Mouse (Mus musculus) urinary bladder, adult 2 months (tissue): ENCODE results near the gene Neurl4. TPM values are rescaled to one million over a fixed set of nuclear protein-coding genes. Genes with fewer than 3 reads are reported as not detected.
A peak's percentile ranks its signal among the peaks of the same experiment; 100 is the strongest.

Source experiments
- DNase-seq: peaks from one replicate; pipeline ENCODE4 v3.0.0; 2022; ENCODE audit warnings: low spot score
- polyA plus RNA-seq: library from polyadenylated mRNA; depleted of rRNA; stranded (reverse); fragments of >200 nt; gene quantifications from 2 replicates; pipeline ENCODE4 v1.2.3, GENCODE M21; 2012

The Neurl4 gene
- polyA plus RNA-seq, 1 experiment = 47.8 TPM

DNA sequence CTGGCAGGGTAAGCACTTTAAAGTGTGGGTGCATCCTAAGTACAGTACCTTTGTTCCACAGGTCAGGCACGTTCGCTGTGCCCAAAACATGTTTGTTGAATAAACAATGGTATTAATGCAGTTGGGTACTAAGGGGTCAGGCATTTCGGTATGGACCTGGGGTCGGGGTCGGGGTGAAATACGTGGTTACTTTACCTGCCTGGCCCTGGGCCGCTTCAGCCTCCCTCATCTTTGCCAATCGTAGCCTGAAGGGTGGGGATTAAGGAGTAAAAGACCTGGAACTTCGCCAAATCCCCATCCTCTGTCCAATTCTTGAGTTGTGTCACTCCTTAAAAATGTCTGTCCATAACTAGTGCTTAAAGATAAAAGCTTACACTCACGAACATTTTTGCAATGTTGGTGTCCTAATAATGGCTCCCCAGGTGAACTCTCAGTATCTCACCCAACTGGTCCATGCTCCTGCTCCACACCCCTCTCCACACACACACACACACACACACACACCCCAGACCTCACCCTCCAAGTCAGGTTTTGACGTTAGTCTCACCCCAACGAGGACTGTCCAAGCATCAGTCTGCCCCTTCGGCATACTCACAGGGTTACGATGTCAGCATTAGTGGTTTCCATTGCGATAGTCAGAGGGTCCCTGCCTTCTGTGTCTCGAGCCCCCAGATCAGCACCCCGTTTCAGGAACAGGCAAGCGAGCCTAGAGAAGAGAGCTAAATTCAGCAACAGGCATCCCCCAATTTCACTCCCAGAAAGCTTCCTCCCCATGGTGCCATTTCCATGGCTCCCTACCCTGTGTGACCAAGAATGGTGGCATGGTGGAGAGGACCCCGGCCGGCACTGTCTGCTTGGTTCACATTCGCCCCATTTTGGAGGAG lies 18.8 kb upstream of the Neurl4 start:
- no peak for DNase-seq

- DNase-seq = no peak
Observed at GRCm38 (mm10) chr11:69883066-69883465, 17.8 kb upstream of the Neurl4 start.

DNA sequence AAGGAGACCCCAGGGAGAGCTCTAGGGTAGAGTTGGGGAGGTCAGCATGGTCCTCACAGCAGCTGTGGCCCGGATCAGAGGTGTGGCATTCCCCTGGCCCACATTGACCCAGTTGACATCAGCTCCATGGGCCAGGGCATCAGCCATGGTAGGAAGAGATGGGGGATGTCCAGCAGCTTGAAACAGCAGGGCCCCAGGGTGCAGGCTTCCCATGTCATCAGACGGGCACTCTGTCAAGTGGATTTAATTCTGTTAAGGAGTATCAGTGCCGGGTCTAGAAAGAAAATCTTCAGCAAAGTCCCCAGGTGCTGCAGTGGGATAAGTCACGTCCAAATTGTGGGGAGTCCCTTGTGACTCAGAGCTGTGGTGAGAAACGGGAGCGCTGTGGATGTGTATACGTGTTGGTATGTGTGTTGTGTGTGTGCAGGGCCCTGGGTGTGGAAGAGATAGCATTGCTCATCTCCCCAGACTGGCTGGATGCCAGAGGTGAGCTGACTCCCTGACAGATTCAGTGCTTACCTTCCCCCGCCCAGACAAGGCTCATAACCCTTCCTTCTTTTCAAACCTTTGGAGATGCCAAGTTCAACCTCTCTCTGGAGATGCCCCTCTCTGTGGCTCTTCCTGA lies 17.2 kb upstream of the Neurl4 start:
- DNase-seq = no peak

- DNase-seq = no peak
Observed at GRCm38 (mm10) chr11:69884240-69884639, 16.6 kb upstream of the Neurl4 start.

DNA sequence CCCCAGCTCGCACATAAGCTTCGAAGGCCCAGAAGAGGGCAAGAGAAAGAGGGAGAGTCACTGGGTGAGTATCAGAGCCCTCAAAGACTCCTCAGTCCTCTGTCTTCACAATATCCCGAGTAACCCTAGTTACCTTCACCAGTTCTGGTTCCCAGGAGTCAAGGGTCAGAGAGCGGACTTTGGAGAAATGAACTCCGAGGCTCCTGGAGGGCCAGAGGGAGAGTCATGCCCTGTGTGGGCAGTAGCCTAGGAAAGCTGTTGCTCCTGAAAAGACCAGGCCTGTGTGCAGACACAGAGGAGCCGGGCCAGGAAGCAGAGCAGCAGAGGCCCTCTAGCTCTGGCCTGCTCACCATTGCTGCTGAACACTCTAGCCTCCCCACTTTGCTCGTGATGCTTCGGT lies 16.2 kb upstream of the Neurl4 start:
- DNase-seq = no peak

DNA sequence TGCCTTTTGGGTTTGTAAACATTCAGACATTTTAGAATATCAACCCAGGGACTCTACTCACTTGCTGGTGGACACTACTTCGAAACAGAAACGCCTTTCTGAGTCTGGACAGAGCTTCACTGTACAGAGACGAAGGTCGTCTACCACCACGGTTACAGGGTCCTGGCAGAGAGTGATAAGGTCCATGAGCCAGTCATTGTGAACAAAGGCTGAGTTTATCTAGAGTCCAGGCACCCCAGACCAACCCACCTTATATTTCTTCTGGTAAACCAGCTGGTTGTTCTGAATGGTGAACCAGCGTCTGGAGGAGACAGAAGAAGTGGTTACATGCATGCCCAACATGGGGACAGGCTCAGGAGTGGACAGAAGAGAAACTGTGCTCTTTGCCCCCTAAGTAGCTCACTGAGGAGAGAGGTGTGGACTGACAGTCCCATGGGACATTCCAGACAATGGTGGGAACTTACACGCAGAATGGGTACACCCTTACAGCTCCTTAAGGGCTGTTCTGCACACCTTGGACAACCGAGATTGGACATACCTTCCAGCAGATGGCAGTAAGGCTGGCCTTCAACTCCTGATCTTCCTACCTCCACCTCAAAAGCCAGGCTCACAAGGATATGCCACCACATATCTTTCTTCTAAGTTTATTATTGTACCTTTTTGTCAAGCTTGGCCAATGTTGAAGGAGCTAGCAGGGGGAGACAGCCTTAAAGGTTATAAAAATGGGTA lies 13.8 kb upstream of the Neurl4 start:
- no peak for DNase-seq

- no peak for DNase-seq
Observed at GRCm38 (mm10) chr11:69891482-69891881, 9.4 kb upstream of the Neurl4 start.

DNA sequence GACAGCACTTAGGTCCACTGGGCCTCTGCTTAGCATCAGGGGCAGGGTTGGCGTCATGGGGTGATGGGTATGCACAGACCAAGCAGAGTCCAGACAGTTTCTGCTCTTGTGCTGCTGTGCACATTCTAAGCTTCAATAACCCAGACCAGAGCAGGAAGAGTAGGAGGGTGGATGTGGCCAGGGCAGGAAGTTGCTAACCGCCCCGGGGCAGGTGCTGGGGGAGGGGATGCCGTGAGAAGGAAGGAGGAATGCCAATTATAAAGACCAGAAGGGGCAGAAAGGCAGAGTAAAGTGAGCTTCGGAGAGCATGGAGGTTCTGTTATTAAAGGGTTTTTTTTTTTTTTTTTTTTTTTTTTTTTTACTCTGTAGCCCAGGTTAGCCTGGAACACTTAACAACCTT lies 6.2 kb upstream of the Neurl4 start:
- no peak for DNase-seq

DNA sequence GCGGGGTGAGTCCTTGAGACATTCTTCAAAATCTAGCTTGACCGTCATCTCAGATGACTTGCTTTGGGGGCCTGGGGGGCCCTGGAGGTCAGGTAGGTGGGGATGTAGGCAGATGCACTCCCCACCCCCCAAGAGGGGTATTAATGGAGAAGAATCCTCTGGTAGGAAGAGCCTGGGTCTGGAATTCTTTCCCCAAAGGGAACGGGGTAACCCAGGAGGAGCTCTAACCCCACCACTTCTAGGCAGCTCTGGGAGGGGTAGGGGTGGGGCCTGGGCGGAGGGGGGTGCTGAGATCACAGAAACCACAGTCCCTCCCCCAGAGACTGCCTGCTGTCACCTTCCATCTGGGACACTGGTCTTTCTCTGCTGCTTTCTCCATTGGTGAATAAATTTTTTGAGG lies 5.6 kb upstream of the Neurl4 start, which contains the start of gene Acap1:
Gene Acap1, minus strand, starts transcription at position 249 of the 400 bp plus-strand sequence.
- no peak for DNase-seq

- no peak for DNase-seq
Observed at GRCm38 (mm10) chr11:69899870-69900269, 1.0 kb upstream of the Neurl4 start.

GRCm38 (mm10) chr11:69901406-69901846 lies 554 bp downstream of the Neurl4 start:
- DNase-seq = peak; percentile 85

- no peak for DNase-seq
Observed at GRCm38 (mm10) chr11:69901993-69902392, 1.1 kb downstream of the Neurl4 start.

DNA sequence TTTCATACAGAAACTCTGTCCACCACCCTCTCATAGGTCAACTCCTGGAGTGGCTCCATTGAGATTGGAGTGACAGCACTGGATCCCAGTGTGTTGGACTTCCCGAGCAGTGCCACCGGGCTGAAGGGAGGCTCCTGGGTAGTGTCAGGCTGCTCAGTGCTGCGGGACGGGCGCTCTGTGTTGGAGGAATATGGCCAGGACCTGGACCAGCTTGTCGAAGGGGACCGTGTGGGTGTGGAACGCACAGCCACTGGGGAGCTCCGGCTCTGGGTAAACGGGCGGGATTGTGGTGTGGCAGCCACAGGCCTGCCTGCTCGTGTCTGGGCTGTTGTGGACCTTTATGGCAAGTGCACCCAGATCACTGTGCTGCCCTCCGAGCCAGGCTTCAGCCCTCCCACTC lies 2.1 kb downstream of the Neurl4 start:
- DNase-seq = no peak

DNA sequence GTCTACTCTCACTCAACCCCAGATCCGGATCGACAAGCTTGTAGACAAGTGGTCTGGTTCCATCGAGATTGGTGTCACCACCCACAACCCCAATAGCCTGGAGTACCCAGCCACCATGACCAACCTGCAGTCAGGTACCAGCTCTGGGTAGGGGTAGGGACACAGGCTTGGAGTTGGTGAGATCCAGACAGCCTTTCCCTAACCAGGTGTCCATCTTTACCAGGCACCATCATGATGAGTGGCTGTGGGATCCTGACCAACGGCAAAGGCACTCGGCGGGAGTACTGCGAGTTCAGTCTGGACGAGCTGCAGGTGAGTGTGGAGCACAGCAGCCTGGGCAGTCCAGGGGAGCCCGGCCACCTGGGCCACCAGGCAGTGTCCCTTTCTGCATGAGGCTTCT lies 3.4 kb downstream of the Neurl4 start:
- DNase-seq = no peak

DNA sequence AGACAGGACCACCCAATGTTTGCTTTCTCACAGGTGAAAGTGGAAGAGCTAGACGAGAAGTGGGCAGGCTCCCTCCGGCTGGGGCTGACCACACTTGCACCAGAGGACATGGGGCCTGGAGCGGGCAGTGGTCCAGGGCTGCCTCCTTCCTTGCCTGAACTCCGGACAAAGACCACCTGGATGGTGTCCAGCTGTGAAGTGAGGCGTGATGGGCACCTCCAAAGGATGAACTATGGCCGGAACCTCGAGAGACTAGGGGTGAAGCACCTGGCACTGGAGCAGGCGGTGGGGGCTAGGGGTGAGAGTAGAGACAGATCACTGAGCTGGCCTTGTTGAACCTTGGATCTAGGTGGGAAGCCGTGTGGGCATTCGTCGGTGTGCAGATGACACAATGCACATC lies 7.8 kb downstream of the Neurl4 start:
- no peak for DNase-seq

- DNase-seq = no peak
Observed at GRCm38 (mm10) chr11:69909174-69909573, 8.3 kb downstream of the Neurl4 start.

- DNase-seq = no peak
Observed at GRCm38 (mm10) chr11:69910177-69910576, 9.3 kb downstream of the Neurl4 start.

DNA sequence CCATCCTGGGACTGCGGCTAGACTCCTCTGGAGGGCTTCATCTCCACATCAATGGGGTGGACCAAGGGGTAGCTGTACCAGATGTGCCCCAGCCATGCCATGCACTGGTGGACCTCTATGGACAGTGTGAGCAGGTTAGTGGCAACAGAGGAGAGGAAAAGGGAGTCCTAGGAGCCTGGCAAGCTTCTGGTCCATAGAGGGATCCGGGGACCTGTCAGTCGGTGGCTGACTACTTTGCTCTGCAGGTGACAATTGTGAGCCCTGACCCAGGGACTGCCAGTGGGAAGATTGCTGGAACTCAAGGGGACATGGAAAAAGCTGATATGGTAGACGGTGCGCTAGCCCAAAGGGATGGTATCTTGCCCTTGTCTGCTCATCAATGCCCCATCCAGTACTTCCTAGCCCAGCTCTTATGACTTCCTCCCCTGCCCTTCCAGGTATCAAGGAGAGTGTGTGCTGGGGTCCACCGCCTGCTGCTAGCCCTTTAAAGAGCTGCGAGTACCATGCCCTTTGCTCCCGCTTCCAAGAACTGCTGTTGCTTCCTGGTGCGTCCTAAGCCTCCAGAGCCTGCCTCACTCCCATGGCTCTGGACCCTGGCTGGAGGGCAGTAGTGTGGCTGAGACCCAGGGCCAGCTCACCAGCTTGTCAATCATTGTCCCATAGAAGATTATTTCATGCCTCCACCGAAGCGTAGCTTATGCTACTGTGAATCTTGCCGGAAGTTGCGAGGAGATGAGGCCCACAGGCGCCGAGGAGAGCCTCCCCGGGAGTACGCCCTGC lies 10.1 kb downstream of the Neurl4 start:
- DNase-seq = no peak

- no peak for DNase-seq
Observed at GRCm38 (mm10) chr11:69911701-69912100, 10.8 kb downstream of the Neurl4 start.

- DNase-seq = no peak
Observed at GRCm38 (mm10) chr11:69912716-69913530, 12.1 kb downstream of the Neurl4 start.
